Mouse (Mus musculus): ENCODE data around the gene Cdk19. TPM values are rescaled to one million over a fixed set of nuclear protein-coding genes. Genes with fewer than 3 reads are reported as not detected.
"Not testable (repeated sequence)": the region's sequence is repeated elsewhere in the genome, so short reads cannot be mapped to it uniquely, and the experiment has no call there.

Cdk19 gene
- polyA plus RNA-seq, 1 experiment: 31.0 TPM

DNA sequence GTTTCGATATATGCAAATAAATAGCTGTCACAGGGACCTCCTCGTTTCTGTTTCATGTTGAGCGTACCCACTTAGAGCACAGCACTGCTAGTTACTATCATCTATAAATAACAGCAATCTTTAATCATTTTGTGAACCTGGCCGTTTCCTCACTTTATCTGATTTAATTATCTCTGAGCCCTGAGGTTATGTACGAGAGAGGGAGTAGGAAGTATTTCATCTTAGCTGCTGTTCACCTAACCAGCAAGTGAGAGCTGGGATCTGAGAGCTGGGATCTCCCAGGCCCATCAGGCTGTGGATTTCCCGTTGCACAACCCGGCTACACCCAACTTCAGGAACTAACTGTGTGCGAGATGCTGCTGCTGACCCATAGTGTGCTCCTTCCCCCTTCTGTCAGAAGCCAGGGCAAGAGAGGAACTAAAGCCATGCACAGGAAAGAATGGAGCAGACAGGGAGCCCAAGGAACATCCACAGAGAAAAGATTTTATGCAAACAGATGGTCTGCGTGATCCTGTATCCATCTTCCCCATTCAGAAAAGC, 186.3 kb downstream of the Cdk19 start:
- WGBS: 45% methylated on average over 9 of the region's 9 CpGs
- TF ChIP-seq POLR2A (IDR thresholded peaks at IDR 0.05; ENCODE audit: control insufficient read depth, extremely low read depth, insufficient read depth, low read length, poor library complexity) (no peak), CTCF (IDR thresholded peaks at IDR 0.05; ENCODE audit: borderline replicate concordance, control insufficient read depth, extremely low read depth, insufficient read depth, low read length, poor library complexity) (no peak)
- no peak overlapping the region for H3K4me3 ChIP-seq (ENCODE audit: control insufficient read depth, insufficient read depth, low read length)

DNA sequence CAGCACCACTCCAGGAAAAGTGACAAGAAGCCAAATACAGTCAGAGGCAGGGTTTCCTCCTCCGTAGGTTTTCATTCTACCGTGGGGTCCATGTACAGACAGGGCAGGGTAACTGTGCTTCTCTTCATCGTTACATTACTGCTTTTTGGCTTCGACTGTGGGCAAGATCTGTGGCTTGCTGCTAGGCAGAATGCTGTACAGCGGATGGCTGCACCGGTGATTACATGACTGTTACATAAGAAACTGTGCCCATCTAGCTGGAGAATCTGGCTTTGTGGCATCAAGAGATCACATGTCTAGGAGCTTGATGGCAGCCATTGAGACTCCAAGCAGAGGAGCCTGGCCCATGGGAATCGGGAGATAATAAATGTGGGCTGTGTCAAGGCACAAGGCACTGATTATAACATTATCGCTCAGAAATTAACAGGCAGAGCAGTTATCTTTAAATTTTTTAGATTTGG, 187.0 kb downstream of the Cdk19 start:
- Histone ChIP-seq H3K4me3 (ENCODE audit: control insufficient read depth, insufficient read depth, low read length) (no peak overlapping the region), H3K27ac (ENCODE audit: control insufficient read depth, insufficient read depth, low read length) (peak overlapping the region; percentile 29; the same call in 1 of the 2 replicates), H3K4me1 (replicated peaks; ENCODE audit: control insufficient read depth, insufficient read depth, low read length) (peaks cover 32% of the 10 kb centered on the region), H3K27me3 (ENCODE audit: control insufficient read depth, insufficient read depth, low read length) (no peaks in the 10 kb centered on the region), H3K36me3 (ENCODE audit: control insufficient read depth, insufficient read depth, low read length) (no peaks in the 10 kb centered on the region)
- TF ChIP-seq POLR2A (IDR thresholded peaks at IDR 0.05; ENCODE audit: control insufficient read depth, extremely low read depth, insufficient read depth, low read length, poor library complexity): no peak
- WGBS: 28% methylated on average over 8 of the region's 8 CpGs
- DNase-seq: no peak

More for the DNA sequence above, 186.3 kb downstream of the Cdk19 start:
- DNase-seq: no peak
- H3K27ac ChIP-seq (ENCODE audit: control insufficient read depth, insufficient read depth, low read length): no peak overlapping the region
- H3K36me3 ChIP-seq (ENCODE audit: control insufficient read depth, insufficient read depth, low read length): no peaks in the 10 kb centered on the region
- H3K27me3 ChIP-seq (ENCODE audit: control insufficient read depth, insufficient read depth, low read length): no peaks in the 10 kb centered on the region
- peaks cover 32% of the 10 kb centered on the region for H3K4me1 ChIP-seq (replicated peaks; ENCODE audit: control insufficient read depth, insufficient read depth, low read length)

DNA sequence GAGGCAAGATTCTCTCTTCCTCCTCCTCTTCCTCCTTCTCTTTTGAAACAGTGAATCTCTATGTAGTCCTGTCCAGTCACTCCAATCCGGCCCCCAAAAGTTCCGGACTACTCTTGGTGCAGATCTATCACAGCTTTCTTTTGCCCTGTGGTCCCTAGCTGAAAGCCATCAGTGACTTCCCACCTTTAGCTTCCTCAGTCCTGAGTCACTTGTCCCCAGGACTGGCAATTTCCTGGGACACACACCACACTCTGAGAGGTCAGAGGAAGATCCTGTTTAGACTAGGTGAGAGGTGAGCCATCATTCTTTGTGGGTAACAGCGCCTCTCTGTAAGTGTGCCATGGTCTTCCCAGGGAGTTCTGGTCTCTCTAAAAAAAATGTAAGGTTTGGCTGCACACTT, 187.6 kb downstream of the Cdk19 start:
- TF ChIP-seq CTCF (IDR thresholded peaks at IDR 0.05; ENCODE audit: borderline replicate concordance, control insufficient read depth, extremely low read depth, insufficient read depth, low read length, poor library complexity) (no peak), POLR2A (IDR thresholded peaks at IDR 0.05; ENCODE audit: control insufficient read depth, extremely low read depth, insufficient read depth, low read length, poor library complexity) (no peak)
- Histone ChIP-seq H3K27ac (ENCODE audit: control insufficient read depth, insufficient read depth, low read length) (peak overlapping the region; percentile 48; the same call in 1 of the 2 replicates), H3K4me3 (ENCODE audit: control insufficient read depth, insufficient read depth, low read length) (no peak overlapping the region), H3K4me1 (replicated peaks; ENCODE audit: control insufficient read depth, insufficient read depth, low read length) (peaks cover 32% of the 10 kb centered on the region), H3K27me3 (ENCODE audit: control insufficient read depth, insufficient read depth, low read length) (no peaks in the 10 kb centered on the region), H3K36me3 (ENCODE audit: control insufficient read depth, insufficient read depth, low read length) (no peaks in the 10 kb centered on the region)
- no peak for DNase-seq
- WGBS: 77% methylated on average over 3 of the region's 3 CpGs

DNA sequence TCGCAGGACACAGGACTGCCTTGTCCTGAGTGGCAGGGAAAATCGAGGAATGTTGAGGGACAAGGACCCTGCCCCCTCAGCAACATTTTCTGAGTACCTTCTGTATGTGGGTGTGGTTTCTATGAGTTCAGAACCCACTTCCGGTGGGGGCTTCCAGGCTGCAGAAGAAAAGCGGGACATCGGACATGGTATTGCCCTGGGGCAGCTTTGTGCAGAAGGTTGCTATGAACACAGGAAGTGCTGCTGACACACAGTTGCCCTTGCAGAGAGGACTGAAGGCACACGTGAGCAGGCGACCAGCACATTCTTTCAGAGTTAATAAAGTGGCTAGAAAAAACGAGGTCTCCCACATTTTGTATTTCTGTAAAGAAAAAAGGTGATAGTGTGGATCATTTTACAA, 188.2 kb downstream of the Cdk19 start:
- peak; percentile 59 for DNase-seq
- peaks cover 32% of the 10 kb centered on the region for H3K4me1 ChIP-seq (replicated peaks; ENCODE audit: control insufficient read depth, insufficient read depth, low read length)
- H3K36me3 ChIP-seq (ENCODE audit: control insufficient read depth, insufficient read depth, low read length): no peaks in the 10 kb centered on the region
- TF ChIP-seq POLR2A (IDR thresholded peaks at IDR 0.05; ENCODE audit: control insufficient read depth, extremely low read depth, insufficient read depth, low read length, poor library complexity): no peak
- TF ChIP-seq CTCF (IDR thresholded peaks at IDR 0.05; ENCODE audit: borderline replicate concordance, control insufficient read depth, extremely low read depth, insufficient read depth, low read length, poor library complexity): no peak
- H3K27ac ChIP-seq (ENCODE audit: control insufficient read depth, insufficient read depth, low read length): peak overlapping the region; percentile 70; the same call in 1 of the 2 replicates
- 4% methylated on average over 8 of the region's 8 CpGs for WGBS
- H3K4me3 ChIP-seq (ENCODE audit: control insufficient read depth, insufficient read depth, low read length): peak overlapping the region; percentile 20
- H3K27me3 ChIP-seq (ENCODE audit: control insufficient read depth, insufficient read depth, low read length): no peaks in the 10 kb centered on the region

DNA sequence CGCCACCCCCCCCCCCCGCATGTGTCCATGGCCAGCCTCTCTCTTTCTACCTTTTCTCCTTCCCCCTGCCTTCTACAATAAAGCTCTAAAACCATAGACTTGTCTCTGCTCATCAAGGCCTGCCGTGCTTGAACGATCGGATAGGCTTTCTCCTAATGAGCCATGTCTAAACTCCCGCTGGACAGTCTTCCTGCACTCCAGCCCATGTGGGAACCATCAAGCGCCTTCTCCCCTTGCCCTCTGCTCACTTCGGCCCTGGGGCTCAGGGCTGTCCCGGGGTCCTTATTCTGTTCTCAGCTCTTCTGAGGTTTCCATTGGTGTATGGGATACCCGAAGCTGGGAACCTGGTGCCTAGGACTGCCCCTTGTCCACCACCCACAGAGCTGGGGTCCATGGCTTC, 189.3 kb downstream of the Cdk19 start:
- H3K27ac ChIP-seq (ENCODE audit: control insufficient read depth, insufficient read depth, low read length): no peak overlapping the region
- no peaks in the 10 kb centered on the region for H3K27me3 ChIP-seq (ENCODE audit: control insufficient read depth, insufficient read depth, low read length)
- TF ChIP-seq POLR2A (IDR thresholded peaks at IDR 0.05; ENCODE audit: control insufficient read depth, extremely low read depth, insufficient read depth, low read length, poor library complexity): no peak
- no peak for DNase-seq
- H3K4me1 ChIP-seq (replicated peaks; ENCODE audit: control insufficient read depth, insufficient read depth, low read length): peaks cover 29% of the 10 kb centered on the region
- no peaks in the 10 kb centered on the region for H3K36me3 ChIP-seq (ENCODE audit: control insufficient read depth, insufficient read depth, low read length)
- H3K4me3 ChIP-seq (ENCODE audit: control insufficient read depth, insufficient read depth, low read length): no peak overlapping the region
- 88% methylated on average over 9 of the region's 10 CpGs for WGBS

DNA sequence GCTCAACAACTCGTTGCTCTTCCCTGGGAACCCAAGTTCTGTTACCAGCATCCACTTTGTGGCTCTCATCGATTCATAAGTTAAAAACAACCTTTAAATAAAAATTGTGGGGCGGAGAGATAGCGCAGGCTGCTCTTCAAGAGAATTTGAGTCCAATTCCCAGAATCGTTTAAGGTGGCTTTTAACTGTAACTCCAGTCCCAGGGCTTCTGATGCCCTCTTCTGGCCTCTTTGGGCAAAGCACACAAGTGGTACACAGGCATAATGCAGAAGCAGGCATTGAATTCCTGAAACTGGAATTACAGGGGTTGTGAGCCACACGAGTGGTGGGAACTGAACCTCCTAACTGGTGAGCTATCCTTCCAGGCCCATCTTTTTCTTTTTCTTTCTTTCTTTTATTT, 190.3 kb downstream of the Cdk19 start:
- WGBS: 8% methylated on average over 6 of the region's 6 CpGs
- Histone ChIP-seq H3K36me3 (ENCODE audit: control insufficient read depth, insufficient read depth, low read length) (no peaks in the 10 kb centered on the region), H3K27me3 (ENCODE audit: control insufficient read depth, insufficient read depth, low read length) (no peaks in the 10 kb centered on the region), H3K4me3 (ENCODE audit: control insufficient read depth, insufficient read depth, low read length) (no peak overlapping the region), H3K27ac (ENCODE audit: control insufficient read depth, insufficient read depth, low read length) (no peak overlapping the region), H3K4me1 (replicated peaks; ENCODE audit: control insufficient read depth, insufficient read depth, low read length) (peaks cover 26% of the 10 kb centered on the region)
- DNase-seq: peak; percentile 74
- no peak for TF ChIP-seq CTCF (IDR thresholded peaks at IDR 0.05; ENCODE audit: borderline replicate concordance, control insufficient read depth, extremely low read depth, insufficient read depth, low read length, poor library complexity)
- no peak for TF ChIP-seq POLR2A (IDR thresholded peaks at IDR 0.05; ENCODE audit: control insufficient read depth, extremely low read depth, insufficient read depth, low read length, poor library complexity)

DNA sequence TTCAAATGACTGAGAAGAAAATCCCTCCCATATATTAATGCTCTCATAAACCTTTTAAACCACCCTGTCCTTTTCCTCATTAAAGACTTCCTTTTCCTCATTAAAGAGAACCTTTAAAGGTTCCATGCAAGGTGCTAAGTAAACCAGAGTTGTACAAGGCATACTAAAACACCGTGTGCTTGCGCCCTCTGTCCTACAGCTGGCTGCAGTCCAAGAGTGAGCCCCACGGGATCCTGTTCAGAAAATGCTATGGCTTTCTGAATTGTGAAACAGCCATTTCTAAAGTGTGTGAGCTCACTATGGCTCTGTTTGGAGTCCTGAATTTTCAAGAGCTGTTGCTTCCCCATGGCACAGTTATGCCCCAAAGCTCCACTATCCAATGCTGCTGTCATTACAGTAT, 191.3 kb downstream of the Cdk19 start:
- Histone ChIP-seq H3K36me3 (ENCODE audit: control insufficient read depth, insufficient read depth, low read length) (no peaks in the 10 kb centered on the region), H3K4me1 (replicated peaks; ENCODE audit: control insufficient read depth, insufficient read depth, low read length) (peaks cover 26% of the 10 kb centered on the region), H3K4me3 (ENCODE audit: control insufficient read depth, insufficient read depth, low read length) (no peak overlapping the region), H3K27me3 (ENCODE audit: control insufficient read depth, insufficient read depth, low read length) (no peaks in the 10 kb centered on the region), H3K27ac (ENCODE audit: control insufficient read depth, insufficient read depth, low read length) (no peak overlapping the region)
- WGBS: 79% methylated on average over 3 of the region's 3 CpGs
- TF ChIP-seq CTCF (IDR thresholded peaks at IDR 0.05; ENCODE audit: borderline replicate concordance, control insufficient read depth, extremely low read depth, insufficient read depth, low read length, poor library complexity) (no peak), POLR2A (IDR thresholded peaks at IDR 0.05; ENCODE audit: control insufficient read depth, extremely low read depth, insufficient read depth, low read length, poor library complexity) (no peak)
- no peak for DNase-seq

DNA sequence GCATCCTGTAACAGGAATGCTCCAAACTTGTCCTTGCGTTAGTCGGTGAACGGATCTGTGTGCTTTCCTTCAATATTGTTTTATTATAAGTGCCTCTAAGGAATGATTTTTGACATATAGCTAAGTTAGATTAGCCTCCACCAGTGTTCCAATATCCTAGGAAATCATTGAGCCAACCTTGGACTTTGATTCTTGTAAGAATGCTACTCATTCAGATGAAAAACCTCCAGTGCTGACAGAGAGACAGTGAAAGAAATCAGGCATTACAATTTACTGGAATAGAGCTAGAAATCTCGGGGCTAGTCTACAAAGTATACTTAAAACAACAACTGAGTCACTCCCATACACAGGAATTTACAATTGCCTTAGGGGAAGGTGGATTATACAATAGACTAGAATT, 193.2 kb downstream of the Cdk19 start:
- 98% methylated on average over 4 of the region's 4 CpGs for WGBS
- not testable (repeated sequence) for DNase-seq; H3K36me3 ChIP-seq (ENCODE audit: control insufficient read depth, insufficient read depth, low read length); H3K27me3 ChIP-seq (ENCODE audit: control insufficient read depth, insufficient read depth, low read length); H3K27ac ChIP-seq (ENCODE audit: control insufficient read depth, insufficient read depth, low read length); H3K4me3 ChIP-seq (ENCODE audit: control insufficient read depth, insufficient read depth, low read length)
- peaks cover 13% of the 10 kb centered on the region for H3K4me1 ChIP-seq (replicated peaks; ENCODE audit: control insufficient read depth, insufficient read depth, low read length)

Measured in thymus, adult 2 months (tissue).